Comparison of ENCODE assay signal across 23 mouse cellular contexts in genomic region chr5:138076148-138076547, GRCm38 (mm10). TPM values are rescaled to one million over a fixed set of nuclear protein-coding genes. Genes with fewer than 3 reads are reported as not detected.
DNase-seq lines count a peak whose midpoint lies in the region; ATAC-seq and TF ChIP-seq lines count a peak whose summit lies in the region.
"Had no signal": no experiment of that assay in that cellular context is flagged by ENCODE, and none has a peak within 500 bp of the region (broad histone marks: within the 10 kb centered on the region; RNA-seq: fewer than 3 reads in every experiment).

No protein-coding gene starts in this region.

- H3K9ac ChIP-seq in intestine, postnatal 0 days (ENCODE audit: low read depth, low read length) = no peak overlapping the region
- H3K9ac ChIP-seq in intestine, embryonic 16.5 days (ENCODE audit: low read depth, low read length) = no peak overlapping the region
- no peak overlapping the region for H3K9ac ChIP-seq in liver, embryonic 16.5 days (ENCODE audit: low read depth, low read length)
- no peak overlapping the region for H3K9ac ChIP-seq in liver, embryonic 12.5 days
- no peak overlapping the region for H3K9ac ChIP-seq in midbrain, embryonic 11.5 days (ENCODE audit: low read length)
- no peak overlapping the region for H3K9ac ChIP-seq in midbrain, embryonic 14.5 days (replicated peaks; ENCODE audit: low read length)
- H3K9ac ChIP-seq: embryonic facial prominence, embryonic 12.5 days; forebrain, embryonic 13.5 days; forebrain, embryonic 15.5 days had no signal

- H3K4me2 ChIP-seq in intestine, postnatal 0 days (replicated peaks; ENCODE audit: low read depth) = no peak overlapping the region
- no peak overlapping the region for H3K4me2 ChIP-seq in intestine, embryonic 16.5 days (ENCODE audit: low read depth, low read length)
- no peak overlapping the region for H3K4me2 ChIP-seq in liver, embryonic 16.5 days (ENCODE audit: low read depth, low read length)
- H3K4me2 ChIP-seq in liver, embryonic 12.5 days = no peak overlapping the region
- no peak overlapping the region for H3K4me2 ChIP-seq in midbrain, embryonic 11.5 days
- no peak overlapping the region for H3K4me2 ChIP-seq in midbrain, embryonic 14.5 days (ENCODE audit: low read length)
- H3K4me2 ChIP-seq: embryonic facial prominence, embryonic 12.5 days; forebrain, embryonic 13.5 days; forebrain, embryonic 15.5 days had no signal

- DNase-seq in midbrain, embryonic 11.5 days (ENCODE audit: low spot score, missing footprints) = peak; percentile 28
- no peak for DNase-seq in midbrain, embryonic 14.5 days
- no peak for DNase-seq in urinary bladder, postnatal 4 days (ENCODE audit: low spot score in 2 of 2)
- DNase-seq: cerebellum, adult 11-12 months; cerebellum, adult 2 months; cerebellum, adult 9-10 months; cerebellum, postnatal 10 days; cerebellum, postnatal 25 days had no signal

- no peaks in the 10 kb centered on the region for H3K9me3 ChIP-seq in intestine, postnatal 0 days (ENCODE audit: control insufficient read depth)
- H3K9me3 ChIP-seq in intestine, embryonic 16.5 days (ENCODE audit: control insufficient read depth, low read length) = no peaks in the 10 kb centered on the region
- H3K9me3 ChIP-seq in liver, embryonic 16.5 days (replicated peaks; ENCODE audit: control insufficient read depth, low read length) = no peaks in the 10 kb centered on the region
- H3K9me3 ChIP-seq in liver, embryonic 12.5 days (replicated peaks) = no peaks in the 10 kb centered on the region
- H3K9me3 ChIP-seq in midbrain, embryonic 11.5 days (ENCODE audit: control insufficient read depth, low read length) = no peaks in the 10 kb centered on the region
- H3K9me3 ChIP-seq in midbrain, embryonic 14.5 days (ENCODE audit: control insufficient read depth, low read length) = no peaks in the 10 kb centered on the region
- H3K9me3 ChIP-seq: embryonic facial prominence, embryonic 10.5 days; embryonic facial prominence, embryonic 12.5 days; forebrain, embryonic 13.5 days; forebrain, embryonic 15.5 days had no signal

- no peaks in the 10 kb centered on the region for H3K36me3 ChIP-seq in intestine, postnatal 0 days (ENCODE audit: control insufficient read depth, insufficient read depth)
- H3K36me3 ChIP-seq in intestine, embryonic 16.5 days (ENCODE audit: control insufficient read depth, insufficient read depth, low read length) = no peaks in the 10 kb centered on the region
- no peaks in the 10 kb centered on the region for H3K36me3 ChIP-seq in liver, embryonic 16.5 days (ENCODE audit: control insufficient read depth, insufficient read depth)
- no peaks in the 10 kb centered on the region for H3K36me3 ChIP-seq in liver, embryonic 12.5 days
- no peaks in the 10 kb centered on the region for H3K36me3 ChIP-seq in midbrain, embryonic 11.5 days (ENCODE audit: control insufficient read depth, insufficient read depth, low read length)
- no peaks in the 10 kb centered on the region for H3K36me3 ChIP-seq in midbrain, embryonic 14.5 days (ENCODE audit: control insufficient read depth, insufficient read depth, low read length)
- H3K36me3 ChIP-seq: embryonic facial prominence, embryonic 10.5 days; embryonic facial prominence, embryonic 12.5 days; forebrain, embryonic 15.5 days; G1E had no signal

- H3K27me3 ChIP-seq in intestine, postnatal 0 days (replicated peaks; ENCODE audit: control insufficient read depth, insufficient read depth, low read length) = no peaks in the 10 kb centered on the region
- H3K27me3 ChIP-seq in intestine, embryonic 16.5 days (replicated peaks; ENCODE audit: control insufficient read depth, insufficient read depth, low read length) = no peaks in the 10 kb centered on the region
- H3K27me3 ChIP-seq in liver, embryonic 16.5 days (ENCODE audit: control insufficient read depth, insufficient read depth, low read depth, low read length) = no peaks in the 10 kb centered on the region
- H3K27me3 ChIP-seq in liver, embryonic 12.5 days (replicated peaks) = no peaks in the 10 kb centered on the region
- H3K27me3 ChIP-seq in midbrain, embryonic 11.5 days (ENCODE audit: control insufficient read depth, insufficient read depth, low read length) = no peaks in the 10 kb centered on the region
- H3K27me3 ChIP-seq in midbrain, embryonic 14.5 days (ENCODE audit: control insufficient read depth, insufficient read depth, low read length) = no peaks in the 10 kb centered on the region
- H3K27me3 ChIP-seq: embryonic facial prominence, embryonic 12.5 days; forebrain, embryonic 13.5 days; forebrain, embryonic 15.5 days; Patski had no signal

- H3K4me3 ChIP-seq in intestine, postnatal 0 days (ENCODE audit: low read depth, low read length) = no peak overlapping the region
- H3K4me3 ChIP-seq in intestine, embryonic 16.5 days (ENCODE audit: low read length) = no peak overlapping the region
- no peak overlapping the region for H3K4me3 ChIP-seq in liver, embryonic 16.5 days (ENCODE audit: low read depth, low read length)
- no peak overlapping the region for H3K4me3 ChIP-seq in liver, embryonic 12.5 days
- no peak overlapping the region for H3K4me3 ChIP-seq in midbrain, embryonic 11.5 days (ENCODE audit: low read depth, low read length)
- H3K4me3 ChIP-seq in midbrain, embryonic 14.5 days (replicated peaks; ENCODE audit: low read depth, low read length) = no peak overlapping the region
- H3K4me3 ChIP-seq: embryonic facial prominence, embryonic 10.5 days; embryonic facial prominence, embryonic 12.5 days; forebrain, embryonic 13.5 days; forebrain, embryonic 15.5 days had no signal

- TF ChIP-seq CTCF in intestine, postnatal 0 days (IDR thresholded peaks at IDR 0.05; ENCODE audit: low read depth) = no peak

- ATAC-seq in intestine, postnatal 0 days = 0 out of 2 replicates have a peak, but pooled peaks have one; percentile 10
- no peak for ATAC-seq in intestine, embryonic 16.5 days
- ATAC-seq in liver, embryonic 16.5 days (ENCODE audit: low read depth) = 0 out of 2 replicates have a peak, but pooled peaks have one; percentile 30
- no peak for ATAC-seq in liver, embryonic 12.5 days
- no peak for ATAC-seq in midbrain, embryonic 11.5 days (ENCODE audit: low FRiP score)
- no peak for ATAC-seq in midbrain, embryonic 14.5 days (ENCODE audit: low FRiP score, low TSS enrichment)
- ATAC-seq: activated CD4-positive, CD25-positive, alpha-beta regulatory T cell, adult 4 months; forebrain, embryonic 13.5 days; forebrain, embryonic 15.5 days; Patski had no signal

- H3K4me1 ChIP-seq in intestine, postnatal 0 days (replicated peaks; ENCODE audit: control insufficient read depth, insufficient read depth, low read length) = no peaks in the 10 kb centered on the region
- no peaks in the 10 kb centered on the region for H3K4me1 ChIP-seq in intestine, embryonic 16.5 days (ENCODE audit: control insufficient read depth, insufficient read depth, low read length)
- H3K4me1 ChIP-seq in liver, embryonic 16.5 days (ENCODE audit: control insufficient read depth, low read depth, low read length) = no peaks in the 10 kb centered on the region
- no peaks in the 10 kb centered on the region for H3K4me1 ChIP-seq in liver, embryonic 12.5 days
- H3K4me1 ChIP-seq in midbrain, embryonic 11.5 days (ENCODE audit: control insufficient read depth, insufficient read depth, low read length) = no peaks in the 10 kb centered on the region
- no peaks in the 10 kb centered on the region for H3K4me1 ChIP-seq in midbrain, embryonic 14.5 days (ENCODE audit: control insufficient read depth, insufficient read depth, low read length)
- H3K4me1 ChIP-seq: embryonic facial prominence, embryonic 10.5 days; embryonic facial prominence, embryonic 12.5 days; forebrain, embryonic 13.5 days; forebrain, embryonic 15.5 days had no signal

- H3K27ac ChIP-seq in intestine, postnatal 0 days (ENCODE audit: low read depth, low read length) = no peak overlapping the region
- H3K27ac ChIP-seq in intestine, embryonic 16.5 days (ENCODE audit: low read length) = no peak overlapping the region
- H3K27ac ChIP-seq in liver, embryonic 16.5 days (ENCODE audit: low read length) = no peak overlapping the region
- no peak overlapping the region for H3K27ac ChIP-seq in liver, embryonic 12.5 days
- no peak overlapping the region for H3K27ac ChIP-seq in midbrain, embryonic 11.5 days (ENCODE audit: low read depth, low read length)
- H3K27ac ChIP-seq in midbrain, embryonic 14.5 days (replicated peaks; ENCODE audit: low read depth, low read length) = no peak overlapping the region
- H3K27ac ChIP-seq: embryonic facial prominence, embryonic 10.5 days; embryonic facial prominence, embryonic 12.5 days; forebrain, embryonic 13.5 days; forebrain, embryonic 15.5 days had no signal

- WGBS in intestine, postnatal 0 days = 55% methylated on average over 2 of the region's 2 CpGs
- WGBS in intestine, embryonic 16.5 days = 54% methylated on average over 2 of the region's 2 CpGs
- WGBS in liver, embryonic 16.5 days (ENCODE audit: insufficient replicate concordance) = 35% methylated on average over 2 of the region's 2 CpGs
- 41% methylated on average over 2 of the region's 2 CpGs for WGBS in liver, embryonic 12.5 days (ENCODE audit: insufficient replicate concordance)
- WGBS in midbrain, embryonic 11.5 days = 59% methylated on average over 2 of the region's 2 CpGs
- 59% methylated on average over 2 of the region's 2 CpGs for WGBS in midbrain, embryonic 14.5 days

RNA-seq across cellular contexts. Expression of gene Zkscan1, which starts 8.7 kb away (rescaled TPM):
- polyA plus RNA-seq in intestine, postnatal 0 days (2015; fragmentation: Nextera tagmentation; extraction: Ambion mirVana) = 5.6 and 6.5 TPM in 2 replicates
- 11.1 and 12.3 TPM in 2 replicates for polyA plus RNA-seq in intestine, embryonic 16.5 days (2015; fragmentation: Nextera tagmentation; extraction: Ambion mirVana)
- 3.9 and 4.4 TPM in 2 replicates for polyA plus RNA-seq in liver, embryonic 16.5 days (2015; fragmentation: Nextera tagmentation; extraction: Ambion mirVana)
- polyA plus RNA-seq in liver, embryonic 12.5 days (2016; fragmentation: Nextera tagmentation; extraction: Ambion mirVana) = 7.3 and 8.2 TPM in 2 replicates
- polyA plus RNA-seq in midbrain, embryonic 11.5 days (2014; fragmentation: Nextera tagmentation; extraction: Ambion mirVana) = 39.1 and 45.0 TPM in 2 replicates
- polyA plus RNA-seq in midbrain, embryonic 14.5 days (2014; fragmentation: Nextera tagmentation; extraction: Ambion mirVana) = 28.8 and 42.3 TPM in 2 replicates

RNA-seq across cellular contexts. Expression of gene Smok3c, which starts 23.2 kb away (rescaled TPM):
- not detected in 2 replicates for polyA plus RNA-seq in intestine, postnatal 0 days (2015; fragmentation: Nextera tagmentation; extraction: Ambion mirVana)
- not detected in 2 replicates for polyA plus RNA-seq in intestine, embryonic 16.5 days (2015; fragmentation: Nextera tagmentation; extraction: Ambion mirVana)
- polyA plus RNA-seq in liver, embryonic 16.5 days (2015; fragmentation: Nextera tagmentation; extraction: Ambion mirVana) = not detected in 2 replicates
- polyA plus RNA-seq in liver, embryonic 12.5 days (2016; fragmentation: Nextera tagmentation; extraction: Ambion mirVana) = not detected in 2 replicates
- polyA plus RNA-seq in midbrain, embryonic 11.5 days (2014; fragmentation: Nextera tagmentation; extraction: Ambion mirVana) = not detected in 2 replicates
- not detected in 2 replicates for polyA plus RNA-seq in midbrain, embryonic 14.5 days (2014; fragmentation: Nextera tagmentation; extraction: Ambion mirVana)
- polyA plus RNA-seq: activated CD4-positive, CD25-positive, alpha-beta regulatory T cell, adult 4 months; C2C12; cerebellum, adult 2 months; cortical plate, adult 2 months; embryonic facial prominence, embryonic 10.5 days; embryonic facial prominence, embryonic 12.5 days; embryonic facial prominence, embryonic 14.5 days; forebrain, embryonic 11.5 days; forebrain, embryonic 13.5 days; forebrain, embryonic 15.5 days; G1E; Patski had no signal

RNA-seq across cellular contexts. Expression of gene Zscan21, which starts 40.6 kb away (rescaled TPM):
- 17.9 and 19.2 TPM in 2 replicates for polyA plus RNA-seq in intestine, postnatal 0 days (2015; fragmentation: Nextera tagmentation; extraction: Ambion mirVana)
- 40.8 and 44.2 TPM in 2 replicates for polyA plus RNA-seq in intestine, embryonic 16.5 days (2015; fragmentation: Nextera tagmentation; extraction: Ambion mirVana)
- 14.6 and 15.1 TPM in 2 replicates for polyA plus RNA-seq in liver, embryonic 16.5 days (2015; fragmentation: Nextera tagmentation; extraction: Ambion mirVana)
- polyA plus RNA-seq in liver, embryonic 12.5 days (2016; fragmentation: Nextera tagmentation; extraction: Ambion mirVana) = 19.0 and 19.6 TPM in 2 replicates
- 113 and 122 TPM in 2 replicates for polyA plus RNA-seq in midbrain, embryonic 11.5 days (2014; fragmentation: Nextera tagmentation; extraction: Ambion mirVana)
- 94.0 and 113 TPM in 2 replicates for polyA plus RNA-seq in midbrain, embryonic 14.5 days (2014; fragmentation: Nextera tagmentation; extraction: Ambion mirVana)

RNA-seq across cellular contexts. Expression of gene Smok3b, which starts 54.9 kb away (rescaled TPM):
- polyA plus RNA-seq in intestine, postnatal 0 days (2015; fragmentation: Nextera tagmentation; extraction: Ambion mirVana) = not detected in 2 replicates
- polyA plus RNA-seq in intestine, embryonic 16.5 days (2015; fragmentation: Nextera tagmentation; extraction: Ambion mirVana) = not detected in 2 replicates
- polyA plus RNA-seq in liver, embryonic 16.5 days (2015; fragmentation: Nextera tagmentation; extraction: Ambion mirVana) = not detected in 2 replicates
- polyA plus RNA-seq in liver, embryonic 12.5 days (2016; fragmentation: Nextera tagmentation; extraction: Ambion mirVana) = not detected in 2 replicates
- polyA plus RNA-seq in midbrain, embryonic 11.5 days (2014; fragmentation: Nextera tagmentation; extraction: Ambion mirVana) = not detected in 2 replicates
- not detected in 2 replicates for polyA plus RNA-seq in midbrain, embryonic 14.5 days (2014; fragmentation: Nextera tagmentation; extraction: Ambion mirVana)
- polyA plus RNA-seq: activated CD4-positive, CD25-positive, alpha-beta regulatory T cell, adult 4 months; C2C12; cerebellum, adult 2 months; cortical plate, adult 2 months; embryonic facial prominence, embryonic 10.5 days; embryonic facial prominence, embryonic 12.5 days; embryonic facial prominence, embryonic 14.5 days; forebrain, embryonic 11.5 days; forebrain, embryonic 13.5 days; forebrain, embryonic 15.5 days; G1E; Patski had no signal

RNA-seq across cellular contexts. Expression of gene Smok3a, which starts 55.1 kb away (rescaled TPM):
- not detected in 2 replicates for polyA plus RNA-seq in intestine, postnatal 0 days (2015; fragmentation: Nextera tagmentation; extraction: Ambion mirVana)
- polyA plus RNA-seq in intestine, embryonic 16.5 days (2015; fragmentation: Nextera tagmentation; extraction: Ambion mirVana) = not detected in 2 replicates
- not detected in 2 replicates for polyA plus RNA-seq in liver, embryonic 16.5 days (2015; fragmentation: Nextera tagmentation; extraction: Ambion mirVana)
- not detected in 2 replicates for polyA plus RNA-seq in liver, embryonic 12.5 days (2016; fragmentation: Nextera tagmentation; extraction: Ambion mirVana)
- not detected in 2 replicates for polyA plus RNA-seq in midbrain, embryonic 11.5 days (2014; fragmentation: Nextera tagmentation; extraction: Ambion mirVana)
- polyA plus RNA-seq in midbrain, embryonic 14.5 days (2014; fragmentation: Nextera tagmentation; extraction: Ambion mirVana) = not detected in 2 replicates
- polyA plus RNA-seq: activated CD4-positive, CD25-positive, alpha-beta regulatory T cell, adult 4 months; C2C12; cerebellum, adult 2 months; cortical plate, adult 2 months; embryonic facial prominence, embryonic 10.5 days; embryonic facial prominence, embryonic 12.5 days; embryonic facial prominence, embryonic 14.5 days; forebrain, embryonic 11.5 days; forebrain, embryonic 13.5 days; forebrain, embryonic 15.5 days; G1E; Patski had no signal

Comparison
In these comparisons a context has a peak if more than half of its experiments do, and no peak if none do; other contexts are left out.
1. ATAC-seq: peak in intestine, postnatal 0 days (single experiment) and liver, embryonic 16.5 days (single experiment); none in intestine, embryonic 16.5 days (single experiment), liver, embryonic 12.5 days (single experiment), midbrain, embryonic 11.5 days (single experiment) and midbrain, embryonic 14.5 days (single experiment).